Mouse (Mus musculus) spleen, adult 18-20 months (tissue): Measurements from ENCODE around the gene Ptpn3.

Source experiments
- DNase-seq, 2 experiments: peaks; one replicate each; pipeline ENCODE4 v3.0.0; 2022; ENCODE audit warnings: mixed read lengths in 2 of 2

Gene Ptpn3

DNA sequence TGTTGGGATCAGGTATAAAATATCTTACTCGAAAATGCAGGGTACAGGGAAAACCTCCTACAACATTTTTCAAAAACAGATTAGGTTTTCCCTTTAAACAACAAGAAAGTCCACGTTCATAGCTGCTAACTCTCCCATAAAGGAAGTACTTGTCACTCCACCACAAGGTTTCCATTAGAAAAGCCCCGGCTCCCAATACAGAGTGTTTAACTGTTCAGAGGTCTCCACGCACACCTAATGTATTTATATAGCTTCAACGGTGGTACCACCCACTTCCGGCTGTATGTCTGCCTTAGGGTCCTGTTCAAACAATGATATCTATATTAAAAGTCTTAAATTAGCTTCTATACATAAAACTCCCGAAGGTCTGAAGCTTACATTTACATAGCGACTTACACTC lies 39.2 kb downstream of the Ptpn3 start:
- DNase-seq = no peak

DNA sequence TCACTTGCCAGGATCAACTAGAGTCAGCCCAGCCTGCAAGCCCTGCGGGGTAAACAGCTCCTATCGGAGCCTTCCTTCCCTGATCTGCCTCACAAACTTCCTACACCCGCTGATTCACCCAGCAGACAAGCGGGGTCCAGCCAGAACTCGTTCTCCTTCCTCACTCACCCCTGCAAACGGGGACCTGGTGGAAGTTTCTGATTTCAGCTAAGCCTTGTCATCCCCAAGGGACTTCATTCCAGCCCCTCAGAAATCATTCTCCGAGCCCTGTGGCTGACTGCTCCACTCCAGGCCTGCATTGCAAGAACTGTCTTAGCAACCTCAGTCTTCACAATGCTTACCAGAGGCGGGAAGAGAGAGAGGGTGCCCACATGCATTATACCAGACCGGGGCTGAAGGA lies 39.8 kb downstream of the Ptpn3 start:
- DNase-seq = no peak

DNA sequence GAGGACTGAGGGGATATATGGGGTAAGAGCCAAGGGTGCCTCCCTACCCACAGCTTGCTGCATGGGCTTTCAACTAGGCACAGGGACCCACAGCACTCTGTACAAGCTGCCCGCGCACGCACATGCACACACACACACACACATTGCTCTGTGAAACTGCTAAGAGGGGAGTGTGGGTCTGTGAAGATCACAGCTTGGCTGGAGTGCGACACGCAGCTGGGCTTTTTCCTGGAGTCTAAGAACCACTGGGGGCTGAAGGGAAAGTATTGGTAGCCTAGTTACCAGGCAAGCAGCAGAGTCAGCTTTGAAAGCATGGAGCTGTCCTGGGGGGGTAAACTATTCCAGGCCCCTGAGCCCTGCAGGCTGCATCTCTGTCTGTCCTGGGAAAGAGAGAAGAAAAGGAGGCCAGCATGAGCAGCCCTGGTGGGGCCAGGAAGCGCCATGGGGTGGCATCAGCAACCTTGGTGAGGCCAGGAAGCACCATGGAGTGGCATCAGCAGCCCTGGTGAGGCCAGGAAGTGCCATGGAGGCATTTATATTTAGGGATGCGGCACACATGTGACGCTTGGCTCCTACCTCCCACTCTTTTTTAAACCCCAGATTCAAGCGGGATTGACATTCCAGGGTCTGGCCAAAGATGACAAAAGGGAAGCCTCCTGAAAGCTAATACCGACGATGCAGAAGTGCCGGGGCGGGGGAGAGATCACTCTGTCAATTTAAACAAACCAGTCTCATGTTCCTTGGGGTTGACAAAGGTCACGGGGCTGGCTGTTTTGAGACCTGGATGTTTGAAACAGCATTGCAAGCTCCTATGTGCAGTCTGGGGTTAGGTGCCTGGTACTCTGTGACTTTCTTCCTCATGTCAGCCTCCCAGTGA lies 43.2 kb downstream of the Ptpn3 start:
- no peak for DNase-seq

DNA sequence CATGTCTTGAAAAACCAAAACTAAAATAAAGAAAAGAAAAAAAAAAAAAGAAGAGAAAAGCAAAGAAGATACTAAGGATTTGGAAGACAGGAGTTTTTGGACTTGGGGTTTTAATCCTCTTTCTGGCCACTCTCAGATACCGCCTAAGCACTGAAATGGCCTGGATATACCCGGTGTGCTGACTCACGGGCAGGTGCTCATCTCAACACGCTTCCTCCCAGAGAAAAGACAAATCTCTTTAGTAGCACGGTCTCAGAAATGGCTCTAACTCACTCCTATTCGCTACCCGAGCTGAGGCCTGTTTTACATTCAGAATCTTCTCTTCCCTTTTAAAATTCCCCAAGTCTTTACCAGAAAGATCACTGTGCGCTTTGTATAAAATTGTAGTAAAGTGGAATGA lies 44.2 kb downstream of the Ptpn3 start:
- no peak for DNase-seq

DNA sequence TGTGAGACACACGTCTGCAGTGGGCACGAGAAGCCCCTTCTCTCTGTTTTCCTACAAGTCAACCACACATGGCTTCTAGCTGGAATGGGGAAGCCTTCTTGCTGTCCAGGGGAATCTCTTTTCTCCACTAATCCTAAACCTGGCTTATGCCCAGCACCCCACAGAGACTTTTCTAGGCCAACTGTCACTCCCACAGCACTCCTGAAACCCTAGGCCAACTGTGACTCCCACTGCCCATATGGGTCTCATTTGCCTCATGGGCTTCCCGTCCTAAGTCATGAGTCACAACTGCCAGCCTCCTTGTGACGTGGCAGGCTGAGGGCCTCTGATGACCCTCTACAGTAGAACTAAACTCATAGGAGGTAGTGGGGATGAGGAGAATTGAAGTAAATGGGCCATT lies 44.9 kb downstream of the Ptpn3 start:
- no peak for DNase-seq

DNA sequence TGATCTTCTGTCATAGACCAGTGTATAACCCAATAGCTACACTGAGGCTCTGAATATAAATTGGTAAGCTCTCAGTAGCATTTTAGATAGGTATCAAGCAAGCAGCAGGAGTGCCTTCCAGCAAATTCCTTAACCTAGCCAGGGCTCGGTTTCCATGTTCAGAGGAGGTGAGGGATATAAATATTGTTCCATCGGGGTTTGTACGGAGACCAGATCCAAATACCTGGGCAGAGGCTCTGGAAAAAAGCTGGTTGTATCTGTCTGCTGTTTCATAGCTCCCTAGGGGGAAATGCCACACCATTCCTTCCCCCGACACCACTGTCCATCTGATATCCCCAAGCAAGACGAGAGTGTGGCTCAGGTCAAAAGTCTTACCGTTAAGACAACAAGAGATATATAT lies 47.2 kb downstream of the Ptpn3 start:
- no peak for DNase-seq

DNA sequence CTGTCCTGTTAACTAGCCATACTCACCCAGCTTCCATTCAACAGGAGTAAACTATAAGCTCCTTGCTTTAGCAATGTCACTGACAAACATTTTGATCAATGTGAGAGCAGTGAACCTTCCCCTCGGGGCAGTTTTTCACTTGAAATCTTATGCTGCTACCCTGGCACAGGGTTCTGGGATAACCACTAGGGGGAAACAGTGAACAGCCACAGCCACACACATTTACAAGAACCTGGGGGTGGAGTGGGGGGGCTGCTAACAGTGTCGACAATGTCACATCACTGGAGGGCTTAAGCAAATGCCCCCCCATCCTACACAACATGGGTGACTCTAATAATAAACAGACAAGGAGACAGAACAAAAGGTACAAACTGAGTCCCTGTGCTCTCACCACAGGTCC lies 51.0 kb downstream of the Ptpn3 start:
- no peak for DNase-seq

DNA sequence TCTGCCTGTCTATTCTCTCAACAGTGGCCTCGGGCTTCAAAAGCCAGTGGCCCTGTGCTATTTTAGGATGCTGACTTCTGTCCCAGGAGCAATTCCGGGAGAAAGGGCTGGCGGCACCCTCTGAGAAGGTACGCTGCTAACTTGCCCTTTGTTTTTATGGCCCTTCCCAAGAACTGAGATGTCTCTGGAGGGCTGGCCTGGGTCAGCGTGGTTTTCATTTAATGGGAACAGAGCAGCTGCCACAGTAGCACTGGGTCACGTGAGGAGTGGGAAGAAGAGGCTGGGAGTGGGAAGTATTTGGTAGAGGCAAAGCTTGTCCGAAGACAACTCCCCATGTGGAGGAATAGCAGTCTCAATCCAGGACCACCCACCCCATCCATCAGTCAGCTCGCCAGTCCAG lies 52.5 kb downstream of the Ptpn3 start:
- no peak for DNase-seq

DNA sequence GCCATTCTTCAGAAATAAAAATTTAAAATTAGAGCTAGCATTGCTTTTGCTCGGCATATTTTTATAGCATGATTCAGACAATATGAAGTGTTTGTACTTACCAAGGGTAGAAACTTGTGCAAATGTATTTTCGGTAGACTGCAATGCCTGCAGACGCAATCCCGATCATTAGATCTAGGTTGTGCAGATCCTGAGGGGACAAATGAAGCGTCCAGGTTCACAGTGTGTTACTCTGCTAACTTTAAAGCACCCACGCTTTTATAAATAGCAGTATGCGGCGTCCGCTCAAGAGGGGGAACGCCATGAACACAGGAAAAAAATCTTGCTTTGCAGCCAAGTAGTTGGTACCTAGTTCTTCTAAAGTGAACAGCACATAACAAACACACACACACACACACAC lies 56.8 kb downstream of the Ptpn3 start:
- no peak for DNase-seq

DNA sequence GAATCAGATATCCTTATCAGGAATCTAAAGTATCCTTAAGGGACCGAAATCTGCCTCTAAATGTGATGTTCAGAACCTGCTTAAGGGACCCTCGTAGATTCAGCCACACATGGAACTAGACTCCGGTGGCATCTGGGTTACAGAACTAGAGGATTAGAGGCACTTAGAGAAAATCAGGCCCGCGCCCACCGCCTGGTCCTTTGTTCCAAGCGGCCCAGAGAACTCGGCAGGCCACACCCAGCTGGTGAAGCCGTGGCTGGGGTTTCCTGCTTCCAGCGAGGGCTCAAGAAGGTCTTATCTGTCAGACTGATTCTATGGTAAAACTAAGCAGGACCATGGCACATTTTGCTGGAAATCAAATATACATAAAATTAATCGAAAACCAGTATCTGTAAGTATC lies 58.3 kb downstream of the Ptpn3 start:
- DNase-seq = no peak

DNA sequence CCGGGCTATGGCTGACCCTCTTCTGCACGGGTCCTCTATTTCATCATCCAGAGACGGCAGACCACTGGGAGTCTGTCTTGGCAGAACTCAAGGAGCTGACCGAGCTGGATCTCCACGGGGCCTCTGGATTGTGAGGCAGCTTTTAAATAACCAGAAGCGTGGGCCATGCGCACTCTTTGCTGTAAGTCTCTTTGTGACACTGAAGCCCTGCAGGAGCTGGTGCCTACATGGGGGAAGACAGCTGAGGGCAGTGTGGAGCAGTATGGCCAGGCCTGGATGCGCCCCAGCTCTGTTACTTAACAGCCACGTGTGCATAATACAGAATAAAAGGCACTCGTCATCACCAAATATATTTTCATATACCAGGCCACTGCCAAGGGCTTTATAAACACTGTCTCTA lies 60.7 kb downstream of the Ptpn3 start:
- no peak for DNase-seq

DNA sequence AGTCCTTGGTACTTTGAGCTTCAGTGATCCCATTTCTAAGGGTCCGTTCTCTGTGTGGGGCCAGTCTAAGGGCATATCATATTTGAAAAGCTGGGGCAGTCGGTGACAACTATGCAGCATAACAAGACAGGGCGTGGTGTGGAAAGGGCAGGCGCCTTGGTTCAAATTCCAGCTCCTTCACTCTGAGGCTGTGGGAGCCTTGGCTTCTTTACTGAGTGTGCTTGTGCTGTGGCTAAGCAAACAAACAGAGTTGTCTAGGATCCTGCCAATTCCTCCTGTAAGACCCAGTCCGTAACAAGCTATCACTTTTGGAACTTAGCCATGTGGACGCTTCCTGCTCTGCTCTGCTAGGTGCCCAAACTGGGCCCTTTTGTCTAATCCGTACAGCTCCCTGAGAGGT lies 61.5 kb downstream of the Ptpn3 start:
- no peak for DNase-seq

DNA sequence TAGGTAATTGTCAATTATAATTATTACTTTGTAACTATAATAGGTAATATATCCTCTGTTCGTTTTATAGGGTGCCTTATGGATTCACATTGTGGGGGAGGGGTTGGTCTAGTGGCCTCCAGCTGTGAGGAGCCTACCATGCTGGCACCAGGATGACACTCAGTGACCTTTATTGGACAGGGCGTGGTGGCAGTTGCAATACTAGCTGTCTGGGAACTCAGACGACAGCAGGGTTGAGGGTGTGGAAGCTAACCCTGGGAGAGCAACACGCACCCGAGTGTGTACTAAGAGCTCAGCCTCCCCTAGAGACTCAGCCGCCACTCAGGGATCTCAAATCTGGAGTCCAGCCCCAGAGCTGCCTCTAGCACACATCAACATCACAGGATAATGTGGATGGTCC lies 62.5 kb downstream of the Ptpn3 start:
- no peak for DNase-seq

DNA sequence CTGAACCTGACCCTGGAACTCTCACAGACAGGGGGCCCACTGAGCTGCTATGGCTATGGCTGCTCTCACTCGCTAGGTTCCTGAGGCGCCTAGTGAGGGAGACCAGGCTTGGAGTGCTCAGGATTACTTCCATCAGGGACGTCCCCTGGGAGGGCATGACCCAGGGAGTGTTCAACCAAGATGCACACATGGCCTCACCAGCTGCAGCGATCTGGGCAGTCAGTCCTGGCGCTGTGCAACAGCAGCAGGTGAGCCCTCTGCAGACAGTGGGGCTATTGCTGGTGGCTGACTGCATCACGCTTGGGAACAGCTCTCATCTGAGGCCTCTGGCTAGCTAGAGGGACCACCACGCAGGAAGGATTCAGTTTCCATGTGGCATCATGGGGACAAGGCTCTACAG lies 63.5 kb downstream of the Ptpn3 start:
- no peak for DNase-seq

DNA sequence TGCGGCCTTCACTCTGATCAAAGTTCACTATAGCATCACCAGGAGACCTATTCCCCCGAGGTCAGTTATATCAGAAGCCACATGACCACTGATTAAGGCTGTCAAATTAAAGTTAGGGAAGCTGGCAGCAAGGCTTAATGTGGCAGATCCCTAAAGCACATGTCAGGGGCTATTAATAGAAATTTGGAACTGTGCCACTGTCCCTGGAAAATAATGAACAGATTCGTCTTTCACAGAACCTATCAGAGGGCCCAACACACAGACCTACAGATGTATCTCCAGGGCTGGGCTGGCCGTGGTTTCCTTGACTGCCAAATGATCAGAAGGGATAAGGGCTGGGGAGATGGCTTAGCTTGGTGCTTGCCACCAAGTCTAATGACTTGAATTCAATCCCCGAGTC lies 65.1 kb downstream of the Ptpn3 start:
- no peak for DNase-seq

DNA sequence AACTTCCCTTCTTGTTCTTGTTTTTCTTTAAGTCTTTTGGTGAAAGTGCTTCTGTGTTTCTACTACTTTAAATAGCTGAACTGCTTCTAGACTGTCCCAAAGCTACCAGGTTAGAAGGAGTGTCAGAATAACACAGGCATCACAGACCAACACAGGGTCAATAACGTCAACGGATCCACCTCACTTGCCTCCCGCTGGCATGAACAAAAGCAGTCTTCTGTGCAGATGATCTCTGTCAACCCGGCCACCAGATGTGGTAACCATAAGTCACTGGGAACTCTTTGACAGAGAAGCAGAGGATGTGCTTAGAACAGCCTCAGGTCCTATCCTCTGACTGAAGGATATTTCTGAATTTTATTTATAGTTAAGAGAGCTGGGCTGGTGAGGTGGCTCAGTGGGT lies 65.9 kb downstream of the Ptpn3 start:
- DNase-seq = no peak

DNA sequence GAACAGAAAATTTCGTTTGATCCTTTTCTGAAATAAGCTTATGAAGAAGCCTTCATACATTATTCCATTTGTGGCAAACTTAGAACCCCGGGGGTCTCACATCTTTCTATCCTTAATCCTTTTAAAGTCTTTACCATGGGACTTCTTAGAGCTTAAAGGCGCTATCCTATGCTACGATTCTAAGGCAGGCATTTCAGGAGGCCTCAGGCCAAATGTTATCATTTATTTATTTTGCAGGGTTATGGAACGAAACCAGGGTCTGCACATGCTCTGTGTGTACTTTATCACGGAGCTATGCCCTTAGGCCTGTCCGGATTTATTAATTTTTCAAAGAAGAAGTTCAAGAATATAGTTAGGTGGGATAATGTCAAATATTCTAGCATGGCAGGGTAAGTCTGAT lies 67.3 kb downstream of the Ptpn3 start:
- no peak for DNase-seq

DNA sequence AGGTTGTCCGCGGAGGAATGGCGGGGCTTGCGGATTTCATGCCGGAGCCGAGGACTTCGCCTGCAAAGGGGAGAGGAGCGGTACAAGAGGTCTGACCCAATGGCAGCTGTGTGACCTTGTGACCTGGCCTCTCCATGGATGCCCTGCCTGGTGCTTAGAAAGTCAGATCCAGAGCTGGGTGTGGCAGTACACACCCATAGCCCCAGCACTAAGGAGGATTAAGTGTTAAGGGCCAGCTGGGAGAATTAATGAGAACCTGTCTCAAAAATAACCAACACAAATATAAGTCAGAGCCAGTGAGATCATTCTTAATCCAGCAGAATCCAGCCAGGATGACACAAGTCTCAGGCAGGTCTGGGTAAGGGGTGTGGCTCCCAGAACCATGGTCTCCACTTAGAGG lies 69.2 kb downstream of the Ptpn3 start:
- no peak for DNase-seq

DNA sequence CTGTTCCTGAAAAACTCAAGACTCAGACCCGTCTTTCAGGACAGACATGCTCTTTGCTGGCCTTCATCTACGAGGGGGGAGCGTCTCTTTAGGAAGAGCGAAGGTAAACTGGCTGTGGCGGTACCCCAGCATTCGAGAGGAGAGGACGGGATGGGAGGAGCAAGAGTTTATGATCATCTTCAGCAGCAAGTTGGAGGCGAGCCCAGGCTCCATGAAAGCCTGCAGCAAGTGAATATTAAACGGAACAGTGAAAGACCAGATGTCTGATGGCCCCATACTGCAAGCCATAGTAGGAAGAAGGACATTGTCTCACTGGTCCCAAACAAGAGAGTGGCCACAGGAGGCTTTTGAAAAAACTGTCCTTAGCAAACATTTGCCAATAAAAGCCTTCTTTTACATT lies 70.3 kb downstream of the Ptpn3 start:
- DNase-seq = no peak

DNA sequence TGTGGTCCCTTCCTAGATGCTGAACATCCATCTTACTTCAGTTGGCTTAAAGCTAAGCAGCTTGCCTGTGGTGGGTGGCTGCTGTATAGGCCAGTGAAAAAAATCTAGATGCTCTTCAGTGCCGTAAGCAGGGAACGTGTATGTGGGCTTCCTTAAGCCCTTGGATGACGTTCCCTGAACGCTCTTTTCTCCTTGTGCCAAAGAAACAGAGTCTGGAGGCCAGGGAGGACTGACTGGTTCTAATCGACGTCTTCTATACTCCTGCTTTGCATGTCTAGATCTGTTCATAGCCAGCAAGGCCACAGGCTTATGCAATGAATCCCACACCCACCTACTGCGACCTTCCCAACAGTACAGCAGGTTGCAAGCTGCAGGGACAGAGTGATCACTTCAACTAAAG lies 71.3 kb downstream of the Ptpn3 start:
- DNase-seq = no peak

DNA sequence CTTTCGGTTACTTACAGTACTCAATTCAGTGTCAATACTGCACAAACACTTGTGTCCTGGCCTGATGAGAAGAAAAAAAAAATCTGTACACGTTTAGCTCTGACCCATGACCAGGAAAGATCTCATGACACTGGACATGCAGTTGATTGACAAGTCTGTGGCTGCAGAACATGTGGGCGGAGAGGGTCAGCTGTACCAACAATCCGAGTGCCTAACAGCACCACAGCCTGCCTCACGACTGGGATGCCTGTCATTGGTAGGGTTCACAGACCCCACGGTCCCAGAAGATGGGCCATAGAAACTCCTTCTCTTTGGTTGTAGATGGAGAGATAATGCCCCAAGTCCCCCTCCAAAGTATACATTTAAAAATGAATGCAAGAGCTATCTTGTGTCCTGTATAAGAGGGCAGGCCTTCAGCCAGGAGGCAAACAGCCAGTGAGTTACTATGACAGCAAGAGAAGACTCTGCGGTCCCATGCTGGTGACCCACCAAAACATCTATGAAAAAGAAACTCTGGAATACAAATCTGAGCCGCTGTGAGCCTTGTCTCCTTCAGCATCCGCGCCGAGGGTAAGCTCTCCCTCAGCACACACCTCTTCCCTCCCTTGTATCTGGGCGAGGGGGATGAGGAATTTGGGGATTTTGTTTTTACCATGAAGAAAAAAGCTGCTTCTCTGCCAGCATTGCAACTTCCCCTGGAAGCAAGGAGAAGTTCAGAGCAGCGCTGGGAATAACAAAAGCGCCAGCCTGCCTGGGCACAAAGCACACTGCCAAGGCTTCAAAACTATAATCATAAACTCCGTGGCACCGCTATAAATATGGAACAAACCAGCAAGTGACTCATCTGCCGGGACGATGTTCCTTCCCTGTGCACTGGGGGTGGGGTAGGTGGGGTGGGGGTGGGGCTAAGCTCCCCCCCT lies 72.8 kb downstream of the Ptpn3 start:
- no peak for DNase-seq

DNA sequence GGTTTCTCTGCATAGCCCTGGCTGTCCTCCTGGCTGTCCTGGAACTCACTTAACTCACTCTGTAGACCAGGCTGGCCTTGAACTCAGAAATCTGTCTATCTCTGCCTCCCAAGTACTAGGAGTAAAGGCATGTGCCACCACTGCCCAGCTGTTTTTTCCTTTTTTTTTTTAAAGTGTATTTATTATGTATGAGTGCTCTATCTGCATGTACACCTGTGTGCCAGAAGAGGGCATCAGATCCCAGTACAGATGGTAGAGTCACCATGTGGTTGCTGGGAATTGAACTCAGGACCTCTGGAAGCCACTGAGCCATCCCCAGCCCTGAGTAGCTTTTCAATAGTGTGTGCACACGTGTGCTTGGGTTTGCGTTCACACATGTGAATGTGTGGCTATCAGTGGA lies 76.9 kb downstream of the Ptpn3 start:
- no peak for DNase-seq

DNA sequence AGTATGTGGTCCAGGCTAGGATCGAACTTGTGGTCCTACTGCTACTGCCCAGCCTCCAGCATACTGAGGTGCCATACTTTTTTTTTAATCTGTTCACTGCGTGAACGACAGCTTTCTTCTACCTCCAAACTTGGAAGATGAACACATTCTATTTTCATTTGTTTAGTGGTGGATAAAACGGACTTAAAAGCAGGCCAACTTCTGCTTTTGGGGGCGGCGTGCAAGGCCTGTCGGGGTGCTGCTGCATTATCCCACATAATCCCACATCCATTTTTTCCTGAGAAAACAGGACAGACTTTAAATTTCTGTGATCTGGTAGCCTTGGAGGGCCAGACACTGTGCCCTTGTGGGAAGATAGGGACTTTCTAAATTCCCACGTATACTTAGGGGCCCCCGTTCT lies 83.9 kb downstream of the Ptpn3 start:
- no peak for DNase-seq

DNA sequence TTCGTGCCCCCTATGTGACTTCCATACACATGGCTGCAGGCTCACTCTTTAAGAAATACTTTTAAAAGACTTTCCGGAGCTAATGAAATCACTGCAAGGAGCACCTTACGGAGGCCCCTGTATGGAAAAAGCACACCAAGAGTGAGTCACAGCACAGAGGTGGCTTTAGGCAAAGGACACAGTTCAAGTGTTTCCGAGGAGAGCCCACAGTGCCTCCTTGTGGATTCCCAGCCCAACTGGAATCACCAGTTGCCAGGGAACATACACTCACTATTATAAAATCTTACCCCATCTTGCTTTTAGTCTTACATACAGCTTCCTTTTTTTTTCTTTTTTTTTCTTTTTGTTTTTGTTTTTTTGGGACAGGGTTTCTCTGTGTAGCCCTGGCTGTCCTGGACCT lies 85.1 kb downstream of the Ptpn3 start:
- no peak for DNase-seq
